Mouse (Mus musculus) cerebellum, adult (tissue): ENCODE results near the gene Rab12.
A peak's percentile ranks its signal among the peaks of the same experiment; 100 is the strongest.

Experiments used
- ATAC-seq: cut with Nextera tagmentation; 2 replicates; pipeline ENCODE4 v1.9.2; 2017; ENCODE audit warnings: mild to moderate bottlenecking, moderate library complexity, mixed read lengths; ENCODE audit not compliant: insufficient number of reproducible peaks, low FRiP score, low TSS enrichment

Gene Rab12

GRCm38 (mm10) chr17:66449460-66450341 is 69.8 kb downstream of the Rab12 start, which contains the start of gene Mtcl1:
TSS of gene Mtcl1 (minus strand) at chr17:66449750.
- ATAC-seq = peak; percentile 69

- ATAC-seq = no peak
These were observed 70.8 kb downstream of the Rab12 start for GRCm38 (mm10) chr17:66448421-66449405.

- ATAC-seq = no peak
These were observed 71.6 kb downstream of the Rab12 start for GRCm38 (mm10) chr17:66447978-66448377.

GRCm38 (mm10) chr17:66447007-66447312 is 72.6 kb downstream of the Rab12 start:
- no peak for ATAC-seq

GRCm38 (mm10) chr17:66446196-66447006 is 73.1 kb downstream of the Rab12 start:
- ATAC-seq = 0 out of 2 replicates have a peak, but pooled peaks have one; percentile 2
